Mouse (Mus musculus): ENCODE data around the gene Zap70.

The Zap70 gene

GRCm38 (mm10) chr1:36830913-36831866 lies 69.6 kb downstream of the Zap70 start:
- no peak for DNase-seq (ENCODE audit: low spot score in 2 of 2)

Data from cerebellum, postnatal 4 days (tissue).